Mouse (Mus musculus) frontal cortex, postnatal 14 days (tissue): ENCODE measurements around the gene Akap11.
"Not testable (repeated sequence)": the region's sequence is repeated elsewhere in the genome, so short reads cannot be mapped to it uniquely, and the experiment has no call there.

Experiments
- DNase-seq, 2 experiments: peaks; one replicate each; pipeline ENCODE4 v3.0.0; 2022; ENCODE audit warnings: low spot score in 2 of 2

Akap11 gene

DNA sequence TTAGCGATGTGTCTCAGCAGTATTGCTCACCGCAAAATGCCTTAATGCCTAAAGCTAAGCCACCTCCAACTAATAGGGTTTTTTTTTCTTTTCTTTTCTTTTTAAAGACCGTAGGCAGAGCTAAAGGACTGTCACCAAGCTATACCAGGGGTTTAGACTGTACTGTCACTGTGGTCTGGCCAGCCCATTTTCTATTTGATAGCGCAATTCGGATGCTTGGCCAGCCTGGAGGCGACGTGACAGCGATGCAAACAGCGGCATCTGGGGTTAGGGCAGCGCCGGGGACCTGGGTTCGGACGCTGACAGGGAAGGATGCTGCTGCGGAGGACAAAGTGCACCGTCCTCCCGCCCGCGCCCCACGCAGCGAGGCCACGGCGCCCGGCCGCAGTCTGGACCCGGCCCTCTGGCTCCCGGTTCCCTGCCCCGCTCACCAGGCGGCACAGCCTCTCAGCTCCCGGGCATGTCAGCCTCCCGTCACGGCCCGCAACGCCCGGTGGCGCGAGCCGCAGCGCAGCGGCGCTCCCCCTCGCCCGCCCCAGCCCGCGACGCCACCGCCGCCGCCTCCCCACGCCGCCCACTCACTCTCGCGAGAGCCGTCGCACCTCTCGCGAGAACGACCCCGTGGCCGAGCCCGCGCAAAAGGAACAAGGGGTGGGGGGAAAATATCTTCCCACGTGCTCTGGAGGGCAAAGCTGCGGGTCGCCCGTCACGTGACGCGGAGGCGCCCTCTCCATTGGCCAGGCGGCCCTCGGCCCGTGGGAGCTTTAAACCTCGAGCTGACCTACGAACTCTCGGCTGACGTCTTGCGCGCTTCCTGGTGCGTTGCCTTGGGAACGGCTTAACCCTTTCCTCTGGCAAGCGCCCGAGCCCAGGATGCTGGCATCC is at the start of gene Akap11:
Gene Akap11, minus strand, starts transcription at position 528 of the 885 bp plus-strand sequence.
- peak; percentile 95 to 96 for DNase-seq

DNA sequence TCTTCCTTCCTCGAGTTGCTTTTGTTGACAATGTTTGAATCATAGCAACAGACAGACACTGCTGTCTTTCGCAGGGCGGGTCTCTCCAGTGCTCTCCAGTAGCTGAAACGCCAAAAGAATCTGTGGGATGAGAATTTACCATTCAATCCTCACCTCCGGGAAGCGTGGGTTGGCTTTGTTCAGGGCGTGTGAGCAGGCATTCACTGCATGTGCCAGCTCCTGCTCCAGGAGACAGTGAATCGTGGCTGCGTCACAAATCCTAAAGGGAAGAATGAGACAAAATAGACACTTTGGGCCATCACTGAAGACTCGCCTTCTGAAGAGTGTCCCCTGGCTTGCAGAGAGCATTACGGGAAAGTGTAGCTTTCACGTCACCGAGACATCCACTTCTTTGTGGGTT is 47.6 kb upstream of the Akap11 start:
- no peak for DNase-seq

DNA sequence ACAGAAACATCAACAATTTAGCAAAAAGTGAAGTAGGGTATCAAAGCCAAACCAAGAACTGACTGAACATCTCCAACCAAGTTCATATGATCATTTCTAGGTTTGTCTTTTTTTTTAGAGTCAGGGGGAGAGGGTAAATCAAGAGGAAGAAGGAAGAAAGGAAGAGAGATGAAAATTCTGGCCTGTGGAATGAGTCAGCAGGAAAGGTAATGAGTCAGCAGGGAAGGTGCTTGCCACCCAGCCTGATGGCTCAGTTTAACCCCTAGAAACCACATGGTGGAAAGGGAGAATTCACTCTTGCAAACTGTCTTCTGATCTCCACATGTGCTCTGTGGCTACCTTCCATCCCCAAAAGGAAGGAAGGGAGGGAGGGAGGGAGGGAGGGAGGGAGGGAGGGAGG is 46.6 kb upstream of the Akap11 start:
- no peak for DNase-seq

DNA sequence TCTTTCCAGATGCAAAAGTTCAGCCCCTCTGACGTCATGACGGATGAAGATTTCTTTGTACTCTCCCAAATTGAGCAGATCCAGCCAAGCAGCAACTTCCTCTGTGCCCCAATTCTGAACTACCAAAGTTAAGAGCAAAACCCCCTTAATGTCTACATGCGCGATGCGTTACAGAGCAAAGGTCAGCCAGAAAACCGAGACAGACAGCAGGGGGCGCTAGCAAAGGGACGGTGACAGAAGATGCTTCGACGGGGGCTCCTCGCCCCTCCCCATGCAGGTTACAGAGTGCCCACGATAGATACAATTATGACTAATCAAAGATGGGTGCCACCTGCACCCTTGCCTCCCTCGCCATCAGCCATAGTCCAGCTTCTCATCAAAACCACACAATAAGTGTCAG is 39.3 kb upstream of the Akap11 start:
- DNase-seq = no peak

DNA sequence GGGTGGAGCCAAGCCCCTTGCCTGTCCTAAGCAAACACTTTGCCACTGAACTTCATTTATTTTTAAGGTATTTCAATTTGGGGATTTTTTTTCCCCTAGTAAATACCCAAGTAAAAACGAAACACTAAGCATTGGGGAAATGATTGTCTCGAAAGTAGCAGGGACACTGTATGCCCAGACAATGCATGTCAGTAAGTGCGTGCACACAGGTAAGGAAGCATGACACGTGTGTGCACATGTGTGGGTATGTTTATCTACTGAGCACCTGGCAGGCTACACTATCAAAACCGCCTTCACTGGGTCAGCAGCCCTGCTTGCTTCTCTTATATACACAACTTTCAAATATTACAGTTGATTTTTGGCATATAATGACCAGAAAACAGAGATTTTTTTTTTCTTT is 31.8 kb upstream of the Akap11 start:
- no peak for DNase-seq

DNA sequence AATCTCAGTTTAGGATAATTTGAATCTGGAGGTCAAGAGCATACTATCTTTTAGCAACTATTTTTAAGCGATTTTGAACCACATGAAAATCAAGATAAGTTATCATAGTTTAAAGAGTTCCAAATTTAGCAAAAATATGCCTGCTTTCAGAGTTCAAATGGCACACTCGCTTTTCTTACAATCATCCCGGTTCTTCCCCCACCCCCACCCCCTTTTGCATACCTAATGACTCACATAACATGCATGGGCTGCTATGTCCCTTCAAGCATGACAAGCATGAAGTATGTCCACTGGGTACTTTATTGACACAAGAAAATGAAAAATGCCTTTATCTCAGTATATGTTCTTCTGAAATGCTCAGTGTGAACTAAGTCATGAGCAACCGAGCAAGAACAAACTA is 29.8 kb upstream of the Akap11 start:
- no peak for DNase-seq

DNA sequence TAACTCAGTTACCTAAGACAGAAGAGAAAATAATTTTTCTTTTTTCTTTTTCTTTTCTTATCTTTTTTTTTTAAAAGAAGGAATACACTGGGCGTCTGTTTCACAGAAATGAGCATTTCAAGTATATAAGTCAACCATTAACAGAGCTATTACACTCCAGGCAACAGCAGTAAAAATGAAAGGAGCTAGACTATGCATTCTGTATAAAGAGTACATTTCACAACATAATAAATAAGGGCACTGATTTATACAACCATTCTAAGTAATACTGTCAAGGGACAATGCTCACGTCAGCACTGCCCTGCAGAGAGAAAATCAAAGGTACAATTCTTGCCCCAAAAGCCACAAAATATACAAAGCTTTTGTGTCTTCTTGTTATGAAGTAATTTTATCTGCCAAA is 27.7 kb upstream of the Akap11 start:
- no peak for DNase-seq

DNA sequence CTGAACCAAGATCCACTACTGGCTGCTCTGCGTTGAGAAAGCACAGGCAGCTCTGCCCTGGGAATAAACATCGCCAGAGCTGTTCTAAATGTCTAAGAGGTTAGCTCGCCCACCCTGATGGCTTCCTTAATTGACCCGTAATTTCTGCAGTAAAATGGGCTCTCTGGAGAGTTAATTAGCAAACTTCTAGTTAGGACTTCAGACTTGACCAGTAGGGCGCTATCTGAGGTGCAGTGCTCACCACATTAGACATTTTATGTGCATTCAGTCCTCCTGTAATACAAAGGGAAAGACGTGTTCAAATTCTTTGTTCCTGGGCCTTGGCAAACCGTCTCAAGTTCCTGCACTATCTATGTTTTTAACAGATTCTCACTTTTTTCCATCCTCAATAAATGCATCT is 26.6 kb upstream of the Akap11 start:
- DNase-seq = no peak

DNA sequence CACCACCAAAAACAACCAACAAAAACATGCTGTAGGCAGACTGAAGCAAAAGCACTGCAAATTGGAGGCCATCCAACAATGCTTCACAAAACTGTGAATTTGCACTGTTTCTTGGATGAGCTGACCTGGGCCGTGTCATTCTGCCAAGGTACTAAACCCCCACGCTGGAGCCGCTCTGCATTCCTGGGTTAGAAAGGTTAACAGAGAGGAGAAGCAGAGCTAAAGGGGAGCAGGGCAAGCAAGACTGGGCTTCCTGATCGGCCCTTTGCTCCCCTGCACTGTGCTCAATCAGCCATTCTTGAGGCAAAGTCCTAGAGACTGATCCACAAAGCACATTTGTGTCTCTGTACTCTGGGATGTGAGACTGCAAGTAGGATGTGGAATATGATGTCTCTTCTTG is 25.5 kb upstream of the Akap11 start:
- DNase-seq = no peak

DNA sequence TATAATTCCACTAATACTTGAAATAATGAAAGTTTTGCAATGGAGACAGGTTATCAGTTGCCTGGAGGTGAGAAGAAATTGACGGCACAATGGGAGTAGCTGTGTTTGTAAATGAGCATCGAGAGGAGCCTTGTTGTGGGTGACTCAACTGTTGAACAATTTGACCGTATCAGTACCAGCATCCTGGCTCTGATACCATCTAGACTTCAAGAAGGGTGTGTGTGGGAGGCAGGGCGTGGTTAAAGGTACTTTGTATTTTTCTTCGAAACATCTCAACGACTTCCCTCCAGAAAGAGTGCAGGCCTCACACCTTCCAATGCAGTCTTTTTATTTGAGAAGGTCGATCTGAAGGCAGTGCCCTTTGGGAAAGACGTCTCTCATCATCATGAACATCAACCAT is 22.4 kb upstream of the Akap11 start:
- no peak for DNase-seq

DNA sequence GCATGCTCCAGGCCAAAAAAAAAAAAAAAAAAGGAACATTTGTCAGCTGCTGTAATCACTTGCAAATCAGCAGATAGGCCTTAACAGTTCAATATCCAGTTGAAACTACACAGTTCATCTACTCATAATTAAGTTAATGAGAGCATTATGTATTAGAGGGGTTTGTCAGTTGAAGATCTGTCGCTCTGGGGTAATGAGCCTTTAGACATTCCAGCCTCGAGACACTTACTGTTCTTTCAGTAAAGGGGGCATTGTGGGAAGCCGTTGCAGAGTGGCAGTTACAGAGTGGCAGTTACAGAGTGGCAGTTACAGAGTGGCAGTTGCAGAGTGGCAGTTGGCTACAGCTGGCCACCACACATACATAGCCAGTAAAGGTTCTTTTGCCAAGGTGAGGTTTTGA is 18.2 kb upstream of the Akap11 start:
- DNase-seq = not testable (repeated sequence)

DNA sequence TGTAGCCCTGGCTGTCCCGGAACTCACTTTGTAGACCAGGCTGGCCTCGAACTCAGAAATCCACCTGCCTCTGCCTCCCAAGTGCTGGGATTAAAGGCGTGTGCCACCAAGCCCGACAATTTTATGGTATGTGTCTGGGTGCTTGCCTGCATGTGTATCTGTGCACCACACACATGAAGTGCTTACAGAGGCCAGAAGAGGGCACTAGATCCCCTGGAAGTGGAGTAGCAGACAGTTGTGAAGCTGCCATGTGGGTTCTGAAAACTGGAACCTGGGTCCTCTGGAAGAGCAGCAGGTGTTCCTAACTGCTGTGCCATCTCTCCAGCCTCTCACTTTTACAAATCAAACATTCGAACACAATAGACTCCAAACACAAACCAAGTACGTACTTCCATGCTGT is 17.1 kb upstream of the Akap11 start:
- no peak for DNase-seq

DNA sequence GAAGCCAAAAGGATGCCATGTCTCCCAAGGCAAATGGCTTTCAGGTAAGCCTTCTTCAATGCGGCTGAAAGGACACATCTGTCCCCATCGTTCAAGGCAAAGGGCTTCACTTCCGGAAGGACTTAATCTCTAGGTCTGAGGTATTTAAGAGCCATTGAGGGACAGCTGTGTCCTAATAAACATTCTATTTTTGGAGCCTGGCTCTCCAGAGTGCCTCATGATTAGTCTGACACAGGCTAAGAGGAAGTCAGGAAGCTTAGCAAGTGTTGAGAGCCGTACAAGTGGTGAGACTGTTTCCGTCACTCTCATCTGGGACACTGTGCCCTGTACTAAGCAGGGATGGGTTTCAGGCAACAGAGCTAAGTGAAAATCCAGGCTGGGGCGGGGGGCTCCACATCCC is 12.2 kb upstream of the Akap11 start:
- DNase-seq = no peak

DNA sequence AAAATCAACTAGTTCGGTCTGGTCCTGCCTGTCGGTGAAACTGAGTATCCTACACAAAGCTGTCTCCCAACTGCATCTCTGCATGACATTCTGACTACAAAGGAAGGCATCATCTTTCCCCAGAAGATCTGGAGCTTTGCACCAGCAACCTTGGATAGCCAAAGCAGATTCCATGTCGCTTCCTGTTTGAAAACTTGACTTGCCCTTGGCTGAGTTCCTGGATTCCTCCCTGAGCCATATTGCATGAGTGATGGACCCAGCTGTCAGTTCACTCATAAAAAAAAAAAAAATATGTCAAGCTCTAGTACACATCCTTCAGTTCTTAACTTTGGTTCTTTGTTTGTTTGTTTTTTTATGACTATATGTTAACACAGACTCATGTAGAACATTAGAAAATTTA is 4.7 kb upstream of the Akap11 start:
- DNase-seq = no peak

DNA sequence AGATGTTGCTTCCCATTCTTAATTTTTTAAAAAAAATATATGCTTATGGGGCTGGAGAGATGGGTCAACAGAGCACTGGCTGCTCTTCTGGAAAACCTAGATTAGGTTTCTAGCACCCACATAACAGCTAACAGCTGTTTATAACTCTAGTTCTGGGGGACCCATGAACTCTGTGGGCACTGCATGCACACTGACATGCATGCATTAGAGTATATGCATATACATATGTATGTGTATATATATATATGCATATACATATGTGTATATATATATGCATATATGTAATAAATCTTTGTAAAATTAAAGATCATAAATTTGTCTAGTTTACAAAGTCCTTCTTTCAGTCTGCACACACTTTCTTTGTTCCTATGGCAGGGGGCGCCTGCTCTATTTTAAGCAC is 3.2 kb upstream of the Akap11 start:
- DNase-seq = no peak

DNA sequence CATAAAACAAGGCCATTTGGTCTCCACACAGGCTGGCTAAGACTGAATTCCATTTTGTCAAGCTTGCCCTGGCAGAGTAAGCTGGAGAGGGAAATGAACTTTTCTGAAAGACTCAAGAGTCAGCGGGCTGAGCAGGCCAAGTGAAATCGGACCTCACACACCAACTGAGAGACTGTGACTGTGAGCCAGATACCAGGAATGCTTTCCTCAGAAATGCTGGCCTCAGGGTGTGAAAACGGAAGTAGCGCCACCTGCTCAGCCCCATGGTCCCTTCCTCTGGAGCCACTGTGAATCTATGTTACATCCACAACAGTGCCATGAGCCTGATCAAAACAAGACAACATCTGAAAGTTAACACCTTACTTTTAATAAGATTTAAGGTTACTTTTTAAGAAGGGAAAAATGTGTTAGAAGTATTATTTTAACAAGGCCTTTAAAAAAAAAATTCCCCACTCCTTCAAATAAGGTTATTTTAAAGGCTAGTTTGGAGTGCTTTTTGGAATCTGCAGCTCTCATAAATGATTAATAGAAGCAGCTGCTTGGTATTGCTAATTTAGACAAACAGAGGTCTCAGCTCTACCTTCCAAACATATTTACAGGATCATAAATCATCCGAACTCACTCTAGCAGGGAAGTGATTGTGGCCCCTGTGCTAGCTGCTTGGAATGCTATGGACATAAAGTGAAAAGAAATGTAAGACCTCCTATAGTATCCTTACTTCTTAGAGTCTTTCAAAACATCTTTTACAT is 2.1 kb upstream of the Akap11 start:
- no peak for DNase-seq

DNA sequence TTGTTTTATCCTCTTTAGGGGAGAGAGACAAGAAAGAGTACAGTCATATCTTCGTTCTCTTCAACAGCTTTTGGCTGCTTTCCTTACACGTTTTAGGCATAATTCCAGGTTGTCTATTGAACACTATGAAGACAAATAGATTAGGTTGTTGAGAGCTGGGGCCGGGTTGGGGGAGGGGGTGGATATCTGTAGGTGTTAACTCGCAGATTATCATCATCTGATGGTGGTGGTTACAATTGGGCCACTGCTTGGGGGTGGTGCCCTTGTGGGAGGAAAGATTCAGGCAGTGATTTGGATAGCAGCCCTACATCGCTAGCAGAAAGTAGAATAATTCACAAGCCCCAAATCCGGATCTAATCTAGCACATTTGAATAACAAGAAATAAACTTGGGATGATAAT is 943 bp upstream of the Akap11 start:
- no peak for DNase-seq

DNA sequence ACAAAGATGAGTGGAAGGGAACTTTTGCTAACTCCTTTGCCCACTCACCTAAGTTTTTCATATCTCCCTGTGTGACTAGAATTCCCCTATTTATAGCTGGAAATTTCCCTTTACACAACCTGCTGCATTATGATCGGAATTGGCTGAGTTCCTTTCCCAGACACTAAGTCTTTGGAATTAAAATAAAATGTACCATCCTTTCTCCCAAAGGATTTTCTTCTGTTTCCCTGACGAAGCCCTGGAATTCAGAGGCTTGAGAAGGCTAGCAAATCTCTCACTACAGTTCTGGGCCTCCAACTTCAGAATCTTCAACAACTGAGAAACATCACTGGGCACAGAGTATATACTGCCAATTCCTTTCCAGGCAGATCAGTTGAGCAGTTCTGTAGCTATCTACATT is 1.2 kb downstream of the Akap11 start:
- no peak for DNase-seq

DNA sequence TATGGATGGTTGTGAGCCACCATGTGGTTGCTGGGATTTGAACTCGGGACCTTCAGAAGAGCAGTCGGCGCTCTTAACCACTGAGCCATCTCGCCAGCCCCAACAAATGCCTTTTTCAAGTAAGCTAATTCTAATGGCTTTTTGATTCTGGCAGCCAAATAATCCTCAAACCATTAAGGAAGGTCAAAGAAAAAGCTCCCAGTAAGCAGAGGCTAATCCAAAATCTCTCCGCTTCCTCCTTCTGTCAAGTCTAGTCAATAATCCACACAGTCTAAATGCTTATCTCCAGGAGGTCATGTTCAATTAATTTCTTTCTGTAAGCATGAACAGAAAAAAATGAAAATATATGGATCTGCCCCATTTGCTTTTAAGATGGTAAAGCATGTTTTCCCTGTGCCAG is 2.0 kb downstream of the Akap11 start:
- no peak for DNase-seq

DNA sequence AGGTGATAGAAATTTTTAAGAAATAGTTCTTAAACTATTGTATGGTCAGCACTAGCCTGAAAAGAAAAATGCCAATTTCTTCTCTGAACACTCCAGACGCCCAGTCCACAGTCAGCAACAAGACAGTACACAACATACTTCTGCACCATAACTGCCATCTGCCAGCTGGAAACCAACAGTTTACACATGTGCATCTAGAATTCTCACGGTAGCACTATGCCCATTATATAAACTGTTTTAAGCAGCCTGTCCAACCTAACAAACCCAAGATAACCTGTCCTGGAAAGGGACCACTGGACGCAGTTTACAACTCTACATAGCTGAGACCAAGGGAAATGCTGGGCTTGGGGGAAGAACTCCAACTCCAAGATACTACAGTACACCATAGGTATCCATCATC is 2.9 kb downstream of the Akap11 start:
- no peak for DNase-seq

DNA sequence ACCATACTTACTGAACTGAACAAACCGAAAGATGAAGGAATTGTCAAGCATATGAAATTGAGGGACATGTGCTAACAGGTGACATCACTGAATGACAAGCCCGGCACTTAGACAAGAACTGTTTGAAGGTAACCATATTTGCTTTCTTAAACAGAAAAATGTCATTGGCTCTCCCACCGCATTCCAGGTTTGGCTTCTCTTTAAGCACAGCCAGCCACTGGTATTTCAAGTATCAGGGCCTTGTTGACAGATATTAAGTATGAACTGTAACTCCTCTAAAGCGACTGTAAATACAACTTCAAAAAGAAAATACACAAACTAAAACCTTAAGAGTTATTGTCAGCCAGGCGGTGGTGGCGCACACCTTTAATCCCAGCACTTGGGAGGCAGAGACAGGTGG is 4.3 kb downstream of the Akap11 start:
- DNase-seq = no peak

DNA sequence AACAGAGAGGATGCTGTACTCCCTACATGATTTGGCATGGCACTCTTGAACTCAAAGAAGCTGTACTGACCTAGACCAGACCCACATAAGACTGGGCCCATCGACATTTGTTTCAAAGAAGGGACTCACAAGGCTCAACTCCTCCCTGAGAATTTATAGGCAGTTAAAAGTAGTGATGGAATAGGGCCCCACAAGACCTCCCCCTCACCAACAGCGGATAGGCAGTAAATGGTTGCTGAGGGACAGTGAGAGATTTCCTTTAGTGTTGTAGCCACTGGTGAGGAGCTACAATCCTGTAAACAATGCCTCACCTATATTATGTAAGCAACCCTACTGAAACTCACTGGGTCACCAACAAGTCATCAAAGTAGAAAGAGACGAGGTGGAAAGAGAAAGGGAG is 6.4 kb downstream of the Akap11 start:
- DNase-seq = no peak
